Mouse (Mus musculus): Measurements from ENCODE around the gene G0s2. TPM values are rescaled to one million over a fixed set of nuclear protein-coding genes. Genes with fewer than 3 reads are reported as not detected.

G0s2 gene
- total and polyA plus RNA-seq, 3 experiments, result not detected

DNA sequence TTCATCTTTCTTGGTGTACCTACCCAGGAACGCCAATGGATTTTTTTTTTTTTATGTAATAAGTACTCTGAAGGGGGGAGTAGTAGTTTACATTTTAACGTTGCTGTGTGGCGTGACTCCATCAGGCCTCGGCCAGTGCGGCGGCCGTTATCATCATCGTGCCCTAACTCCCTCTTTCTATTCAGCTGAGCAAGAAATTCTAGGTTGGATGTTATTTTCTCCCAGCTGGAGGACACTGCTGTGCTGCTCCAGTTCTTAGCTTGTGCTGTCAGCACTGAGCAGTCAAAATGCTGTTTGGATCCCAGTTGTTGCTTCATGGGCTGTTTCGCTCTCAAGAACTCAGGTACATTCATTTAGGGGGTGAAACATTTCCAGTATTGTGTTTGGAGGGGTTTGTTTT, 13.5 kb downstream of the G0s2 start:
- no peak overlapping the region for H3K4me3 ChIP-seq (replicated peaks in 1 of 3; ENCODE audit: low read depth in 2 of 3, low read length in 2 of 3, poor library complexity in 1 of 3)
- H3K4me2 ChIP-seq (ENCODE audit: insufficient read depth, low read depth, poor library complexity, severe bottlenecking), result no peak overlapping the region
- peaks cover 6 to 46% of the 10 kb centered on the region in 2 experiments for H3K36me3 ChIP-seq (replicated peaks in 1 of 2; ENCODE audit: control insufficient read depth in 1 of 2, insufficient read depth in 1 of 2, low read length in 1 of 2)
- in situ Hi-C loops (cut with MboI; ENCODE audit: low pct_ligation_motif_present, low pct_unique_long_range_greater_than_20kb, low sequenced_read_pairs) (loop anchor here (5.0 kb wide), 1 partner anchor 63 kb away; no protein-coding TSS in a partner anchor), dilution Hi-C loops (cut with MboI; ENCODE audit: extremely low pct_ligation_motif_present, extremely low pct_unique_long_range_greater_than_20kb, low sequenced_read_pairs) (no loop called here)
- H3K79me2 ChIP-seq (replicated peaks; ENCODE audit: control insufficient read depth, extremely low read depth, insufficient read depth, poor library complexity, severe bottlenecking), result no peaks in the 10 kb centered on the region
- H3K9ac ChIP-seq (ENCODE audit: insufficient read depth, low read depth), result no peak overlapping the region
- H3K27me3 ChIP-seq (replicated peaks), result no peaks in the 10 kb centered on the region
- no peak for DNase-seq (ENCODE audit: extremely low read depth)
- TF ChIP-seq NELFE (IDR thresholded peaks at IDR 0.05; ENCODE audit: low read depth, low read length), result no peak
- TF ChIP-seq E2F4 (IDR thresholded peaks at IDR 0.05; ENCODE audit: insufficient replicate concordance, low read depth, low read length), result no peak
- no peak for TF ChIP-seq RCOR1 (conservative IDR thresholded peaks at IDR 0.05; ENCODE audit: low read depth, low read length)
- TF ChIP-seq RAD21 (IDR thresholded peaks at IDR 0.05; ENCODE audit: low read depth, low read length), result no peak
- TF ChIP-seq POLR2A (IDR thresholded peaks at IDR 0.05; ENCODE audit: low read depth, low read length), result no peak
- TF ChIP-seq USF2 (conservative IDR thresholded peaks at IDR 0.05; ENCODE audit: low read depth, low read length), result no peak
- TF ChIP-seq ZKSCAN1 (IDR thresholded peaks at IDR 0.05; ENCODE audit: borderline replicate concordance, low read depth, low read length), result no peak
- no peak for TF ChIP-seq CHD1 (IDR thresholded peaks at IDR 0.05; ENCODE audit: low read depth, low read length)
- TF ChIP-seq USF1 (IDR thresholded peaks at IDR 0.05; ENCODE audit: low read depth, low read length), result no peak
- TF ChIP-seq CHD2 (IDR thresholded peaks at IDR 0.05; ENCODE audit: low read length), result no peak
- no peak for TF ChIP-seq CTCF (conservative IDR thresholded peaks at IDR 0.05 in 1 of 2, IDR thresholded peaks at IDR 0.05 in 1 of 2; ENCODE audit: low read depth in 2 of 2, low read length in 2 of 2)
- TF ChIP-seq ETS1 (conservative IDR thresholded peaks at IDR 0.05; ENCODE audit: low read depth, low read length), result no peak
- no peak for TF ChIP-seq MEF2A (IDR thresholded peaks at IDR 0.05; ENCODE audit: borderline replicate concordance, low read depth, low read length)
- TF ChIP-seq ZC3H11A (IDR thresholded peaks at IDR 0.05; ENCODE audit: low read depth, low read length), result no peak
- no peak overlapping the region for H3K27ac ChIP-seq (ENCODE audit: insufficient read depth, low read depth)
- peaks cover 7 to 19% of the 10 kb centered on the region in 2 experiments for H3K4me1 ChIP-seq (ENCODE audit: control insufficient read depth in 1 of 2, insufficient read depth in 2 of 2)
- no peaks in the 10 kb centered on the region for H3K9me3 ChIP-seq (replicated peaks; ENCODE audit: low read length)

DNA sequence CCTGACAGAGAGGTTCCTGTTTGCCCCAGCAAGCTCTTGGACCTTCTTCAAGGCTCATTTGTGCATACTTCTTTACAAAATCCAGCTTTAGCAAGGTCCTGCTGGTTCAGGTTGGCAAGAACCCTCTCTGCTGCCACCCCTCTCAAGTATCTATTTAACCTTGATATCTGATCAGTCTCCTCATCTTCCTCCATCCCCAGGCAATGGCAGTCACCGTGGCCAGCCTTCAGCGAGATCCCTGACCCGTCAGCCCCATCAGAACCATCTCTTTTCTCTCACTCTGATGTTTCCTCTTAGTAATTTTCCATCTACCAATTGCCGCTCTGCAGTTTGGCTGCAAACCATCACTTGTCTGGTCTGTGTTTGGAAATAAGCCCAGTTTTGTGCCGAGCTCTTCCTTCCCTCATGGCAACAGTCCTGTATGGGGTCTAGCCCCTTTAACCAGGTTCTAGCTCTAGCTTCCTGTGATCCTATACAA, 16.4 kb downstream of the G0s2 start:
- TF ChIP-seq POLR2A (IDR thresholded peaks at IDR 0.05; ENCODE audit: low read depth, low read length) (no peak), ZMIZ1 (IDR thresholded peaks at IDR 0.05; ENCODE audit: low read depth, low read length) (no peak), MYC (IDR thresholded peaks at IDR 0.05; ENCODE audit: low read depth, low read length) (no peak), SMC3 (IDR thresholded peaks at IDR 0.05; ENCODE audit: low read depth, low read length) (no peak), MEF2A (IDR thresholded peaks at IDR 0.05; ENCODE audit: borderline replicate concordance, low read depth, low read length) (no peak), SIN3A (IDR thresholded peaks at IDR 0.05; ENCODE audit: low read length) (no peak), CHD1 (IDR thresholded peaks at IDR 0.05; ENCODE audit: low read depth, low read length) (no peak), UBTF (IDR thresholded peaks at IDR 0.05; ENCODE audit: low read depth, low read length) (no peak), MAX (IDR thresholded peaks at IDR 0.05; ENCODE audit: low read length) (no peak), HCFC1 (IDR thresholded peaks at IDR 0.05; ENCODE audit: low read depth, low read length) (no peak), MXI1 (IDR thresholded peaks at IDR 0.05; ENCODE audit: low read depth, low read length) (no peak), CHD2 (IDR thresholded peaks at IDR 0.05; ENCODE audit: low read length) (no peak), RAD21 (IDR thresholded peaks at IDR 0.05; ENCODE audit: low read depth, low read length) (no peak), CTCF (conservative IDR thresholded peaks at IDR 0.05 in 1 of 2, IDR thresholded peaks at IDR 0.05 in 1 of 2; ENCODE audit: low read depth in 2 of 2, low read length in 2 of 2) (no peak), NRF1 (IDR thresholded peaks at IDR 0.05; ENCODE audit: low read depth, low read length) (no peak)
- Histone ChIP-seq H3K36me3 (replicated peaks in 1 of 2; ENCODE audit: control insufficient read depth in 1 of 2, insufficient read depth in 1 of 2, low read length in 1 of 2) (peaks cover 9 to 48% of the 10 kb centered on the region in 2 experiments), H3K9me3 (replicated peaks; ENCODE audit: low read length) (no peaks in the 10 kb centered on the region), H3K27me3 (replicated peaks) (no peaks in the 10 kb centered on the region), H3K79me2 (replicated peaks; ENCODE audit: control insufficient read depth, extremely low read depth, insufficient read depth, poor library complexity, severe bottlenecking) (no peaks in the 10 kb centered on the region), H3K4me2 (ENCODE audit: insufficient read depth, low read depth, poor library complexity, severe bottlenecking) (no peak overlapping the region), H3K4me3 (replicated peaks in 1 of 3; ENCODE audit: low read depth in 2 of 3, low read length in 2 of 3, poor library complexity in 1 of 3) (no peak overlapping the region), H3K4me1 (ENCODE audit: control insufficient read depth in 1 of 2, insufficient read depth in 2 of 2) (peaks cover 3 to 26% of the 10 kb centered on the region in 2 experiments), H3K9ac (ENCODE audit: insufficient read depth, low read depth) (no peak overlapping the region), H3K27ac (ENCODE audit: insufficient read depth, low read depth) (no peak overlapping the region)
- in situ Hi-C loops (cut with MboI; ENCODE audit: low pct_ligation_motif_present, low pct_unique_long_range_greater_than_20kb, low sequenced_read_pairs) (loop anchor here (5.0 kb wide), 1 partner anchor 66 kb away; no protein-coding TSS in a partner anchor), dilution Hi-C loops (cut with MboI; ENCODE audit: extremely low pct_ligation_motif_present, extremely low pct_unique_long_range_greater_than_20kb, low sequenced_read_pairs) (no loop called here)
- DNase-seq (ENCODE audit: extremely low read depth), result no peak
